Mouse (Mus musculus): ENCODE data around the gene Ankrd27. TPM values are rescaled to one million over a fixed set of nuclear protein-coding genes. Genes with fewer than 3 reads are reported as not detected.
"Not testable (repeated sequence)": the region's sequence is repeated elsewhere in the genome, so short reads cannot be mapped to it uniquely, and the experiment has no call there.

Gene Ankrd27
- total RNA-seq (2021) = 10 to 100 TPM; 46.0 to 48.1 TPM
- long read RNA-seq, experiment 1, full-length matches to known transcripts = 17 of 22 reads
- long read RNA-seq, experiment 1, partial matches to known transcripts = 3 of 22 reads
- long read RNA-seq, experiment 1, other reads (novel, unspliced or antisense) = 2 of 22 reads
- long read RNA-seq, experiment 2, full-length matches to known transcripts = 22 of 36 reads
- long read RNA-seq, experiment 2, partial matches to known transcripts = 5 of 36 reads
- long read RNA-seq, experiment 2, other reads (novel, unspliced or antisense) = 9 of 36 reads

GRCm38 (mm10) chr7:35586055-35586905 is at the start of gene Ankrd27:
Gene Ankrd27 (plus strand): TSS chr7:35586244.
- DNase-seq (ENCODE audit: low spot score in 2 of 2) = peak; percentile 96 to 97
- intact Hi-C loops (cut with DNase I) = no loop called here

GRCm38 (mm10) chr7:35537562-35537961 is 48.5 kb upstream of the Ankrd27 start, which contains the start of gene Tdrd12:
Gene Tdrd12 (minus strand): TSS chr7:35537745.
- DNase-seq (ENCODE audit: low spot score in 2 of 2) = no peak
- intact Hi-C loops (cut with DNase I) = no loop called here

GRCm38 (mm10) chr7:35545881-35546280 is 40.2 kb upstream of the Ankrd27 start:
- peak; percentile 76 to 87 for DNase-seq (ENCODE audit: low spot score in 2 of 2)
- intact Hi-C loops (cut with DNase I) = no loop called here

GRCm38 (mm10) chr7:35553751-35554604 is 32.1 kb upstream of the Ankrd27 start:
- DNase-seq (ENCODE audit: low spot score in 2 of 2) = peak; percentile 43 to 62
- intact Hi-C loops (cut with DNase I) = loop anchor here (5.0 kb wide), 1 partner anchor 83 kb away; no protein-coding TSS in a partner anchor

- peak; percentile 50 to 59 for DNase-seq (ENCODE audit: low spot score in 2 of 2)
- intact Hi-C loops (cut with DNase I) = loop anchor here (5.0 kb wide), 1 partner anchor 83 kb away; no protein-coding TSS in a partner anchor
These were observed 31.4 kb upstream of the Ankrd27 start for GRCm38 (mm10) chr7:35554605-35555175.

GRCm38 (mm10) chr7:35555224-35556204 is 30.5 kb upstream of the Ankrd27 start:
- intact Hi-C loops (cut with DNase I) = no loop called here
- peak; percentile 89 to 93 for DNase-seq (ENCODE audit: low spot score in 2 of 2)

- intact Hi-C loops (cut with DNase I) = no loop called here
- DNase-seq (ENCODE audit: low spot score in 2 of 2) = no peak
These were observed 29.8 kb upstream of the Ankrd27 start, which contains the start of gene Nudt19 for GRCm38 (mm10) chr7:35556205-35556603. Gene Nudt19 (minus strand): TSS chr7:35556304.

GRCm38 (mm10) chr7:35556905-35557304 is 29.1 kb upstream of the Ankrd27 start:
- intact Hi-C loops (cut with DNase I) = no loop called here

GRCm38 (mm10) chr7:35557577-35557976 is 28.5 kb upstream of the Ankrd27 start:
- intact Hi-C loops (cut with DNase I) = no loop called here
- no peak for DNase-seq (ENCODE audit: low spot score in 2 of 2)

More at GRCm38 (mm10) chr7:35556905-35557304, 29.1 kb upstream of the Ankrd27 start:
- DNase-seq (ENCODE audit: low spot score in 2 of 2) = no peak

- no peak for DNase-seq (ENCODE audit: low spot score in 2 of 2)
- intact Hi-C loops (cut with DNase I) = no loop called here
These were observed 27.4 kb upstream of the Ankrd27 start for GRCm38 (mm10) chr7:35558681-35559080.

GRCm38 (mm10) chr7:35559838-35560237 is 26.2 kb upstream of the Ankrd27 start:
- intact Hi-C loops (cut with DNase I) = no loop called here
- DNase-seq (ENCODE audit: low spot score in 2 of 2) = no peak

- intact Hi-C loops (cut with DNase I) = no loop called here
- DNase-seq (ENCODE audit: low spot score in 2 of 2) = no peak
These were observed 23.0 kb upstream of the Ankrd27 start for GRCm38 (mm10) chr7:35563071-35563470.

GRCm38 (mm10) chr7:35564067-35564865 is 21.8 kb upstream of the Ankrd27 start:
- intact Hi-C loops (cut with DNase I) = no loop called here
- no peak for DNase-seq (ENCODE audit: low spot score in 2 of 2)

- intact Hi-C loops (cut with DNase I); DNase-seq (ENCODE audit: low spot score in 2 of 2): not testable (repeated sequence)
These were observed 21.2 kb upstream of the Ankrd27 start for GRCm38 (mm10) chr7:35564872-35565271.

GRCm38 (mm10) chr7:35565965-35566364 is 20.1 kb upstream of the Ankrd27 start:
- intact Hi-C loops (cut with DNase I); DNase-seq (ENCODE audit: low spot score in 2 of 2): not testable (repeated sequence)

GRCm38 (mm10) chr7:35569724-35570123 is 16.3 kb upstream of the Ankrd27 start:
- DNase-seq (ENCODE audit: low spot score in 2 of 2); intact Hi-C loops (cut with DNase I): not testable (repeated sequence)

- intact Hi-C loops (cut with DNase I); DNase-seq (ENCODE audit: low spot score in 2 of 2): not testable (repeated sequence)
These were observed 15.2 kb upstream of the Ankrd27 start for GRCm38 (mm10) chr7:35570883-35571282.
